Mouse (Mus musculus) lung, postnatal 0 days (tissue): ENCODE measurements around the gene Traf3ip1.

Experiments used
- CTCF ChIP-seq: IDR thresholded peaks from 2 replicates; pipeline ENCODE4 v1.5.1; 2016; ENCODE audit warnings: antibody characterized with exemption, mild to moderate bottlenecking
- EP300 ChIP-seq: IDR thresholded peaks from 2 replicates; pipeline ENCODE4 v1.6.1; 2016; ENCODE audit warnings: antibody characterized with exemption, mild to moderate bottlenecking, control low read depth

DNA sequence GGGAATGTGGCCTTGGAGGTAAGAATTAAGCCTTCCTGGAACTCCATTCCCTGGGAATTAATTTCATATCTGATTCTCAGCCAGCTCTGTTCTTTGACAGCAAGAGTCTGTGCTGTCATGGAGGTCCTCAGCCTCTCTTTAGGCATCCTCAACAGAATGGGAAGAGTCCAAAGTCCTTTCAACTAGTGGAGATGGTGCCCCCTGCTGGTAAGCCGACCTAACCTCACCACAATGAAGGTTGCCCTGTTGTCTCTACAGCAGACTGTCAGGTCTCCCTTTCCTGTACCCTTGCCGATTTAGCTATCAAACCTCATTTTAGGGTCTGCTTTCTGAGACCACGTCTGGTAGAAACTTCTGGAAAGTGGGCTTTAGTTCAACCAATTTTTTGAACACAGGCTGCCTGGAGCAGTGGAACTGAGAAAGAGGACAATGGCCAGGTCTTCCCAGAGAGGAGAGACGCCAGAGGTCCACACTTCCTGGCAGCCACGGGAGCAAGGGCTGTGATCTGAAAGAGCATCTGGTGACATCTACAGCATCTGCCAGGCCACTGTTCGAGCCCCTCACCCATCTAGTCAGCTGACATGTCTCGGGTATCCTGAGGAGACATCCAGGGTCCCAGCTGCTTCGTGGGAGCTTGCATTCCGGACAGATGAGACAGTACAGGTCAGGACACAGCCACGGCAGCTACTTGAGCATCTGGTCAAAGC is 11.0 kb upstream of the Traf3ip1 start:
- peak; percentile 96 for TF ChIP-seq CTCF
- TF ChIP-seq EP300, result no peak
